Mouse (Mus musculus): ENCODE data around the gene Dtx4. TPM values are rescaled to one million over a fixed set of nuclear protein-coding genes. Genes with fewer than 3 reads are reported as not detected.
A peak's percentile ranks its signal among the peaks of the same experiment; 100 is the strongest.

Gene Dtx4
- polyA plus RNA-seq, 1 experiment from 2014 or later: 2.1 TPM

GRCm38 (mm10) chr19:12485631-12486030 lies 15.6 kb downstream of the Dtx4 start:
- no peak for TF ChIP-seq CTCF (IDR thresholded peaks at IDR 0.05; ENCODE audit: low read depth)
- no peak for TF ChIP-seq EP300 (IDR thresholded peaks at IDR 0.05; ENCODE audit: low read depth)
- peaks cover 6% of the 10 kb centered on the region for H3K36me3 ChIP-seq (replicated peaks; ENCODE audit: insufficient read depth, low read length)
- H3K4me1 ChIP-seq (ENCODE audit: insufficient read depth): peaks cover 38% of the 10 kb centered on the region
- no peaks in the 10 kb centered on the region for H3K27me3 ChIP-seq (ENCODE audit: insufficient read depth, low read length)
- H3K4me3 ChIP-seq (ENCODE audit: low read depth, low read length): no peak overlapping the region
- peak overlapping the region; percentile 95; the same call in 1 of the 2 replicates for H3K27ac ChIP-seq (ENCODE audit: low read depth)
- DNase-seq (no peak), ATAC-seq (no peak)
- no peak overlapping the region for H3K9ac ChIP-seq (replicated peaks)
- no peak overlapping the region for H3K4me2 ChIP-seq (ENCODE audit: low read depth, low read length)
- no peaks in the 10 kb centered on the region for H3K9me3 ChIP-seq (ENCODE audit: low read length)
- WGBS (ENCODE audit: insufficient replicate concordance): 77% methylated on average over 3 of the region's 3 CpGs

- Histone ChIP-seq H3K9ac (replicated peaks) (no peak overlapping the region), H3K4me2 (ENCODE audit: low read depth, low read length) (no peak overlapping the region), H3K9me3 (ENCODE audit: low read length) (no peaks in the 10 kb centered on the region), H3K4me3 (ENCODE audit: low read depth, low read length) (no peak overlapping the region), H3K27ac (ENCODE audit: low read depth) (no peak overlapping the region), H3K36me3 (replicated peaks; ENCODE audit: insufficient read depth, low read length) (peaks cover 4% of the 10 kb centered on the region; the same call in 1 of the 2 replicates), H3K27me3 (ENCODE audit: insufficient read depth, low read length) (no peaks in the 10 kb centered on the region), H3K4me1 (ENCODE audit: insufficient read depth) (peaks cover 38% of the 10 kb centered on the region)
- WGBS (ENCODE audit: insufficient replicate concordance): 83% methylated on average over 13 of the region's 13 CpGs
- no peak for ATAC-seq
- DNase-seq: no peak
- TF ChIP-seq EP300 (IDR thresholded peaks at IDR 0.05; ENCODE audit: low read depth) (no peak), CTCF (IDR thresholded peaks at IDR 0.05; ENCODE audit: low read depth) (no peak)
Measured at GRCm38 (mm10) chr19:12485223-12485622, 16.0 kb downstream of the Dtx4 start.

DNA sequence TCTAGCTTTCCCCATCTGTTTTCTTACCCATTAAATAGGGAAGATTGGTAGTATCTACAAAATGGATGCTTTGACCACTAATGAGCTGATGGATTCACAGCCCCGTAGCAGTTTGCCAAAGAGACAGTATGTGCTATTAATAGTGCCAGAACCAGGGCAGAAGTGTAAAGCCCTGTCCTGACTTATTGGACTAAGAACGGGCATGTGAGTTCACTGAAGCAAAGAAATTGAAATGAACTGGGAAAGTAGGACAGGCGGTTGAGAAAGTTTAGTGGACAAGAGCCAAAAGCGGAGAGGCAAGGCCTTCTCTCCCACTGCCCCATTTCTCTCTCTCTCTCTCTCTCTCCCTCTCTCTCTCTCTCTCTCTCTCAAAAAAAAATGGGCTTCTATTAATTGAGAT lies 17.0 kb downstream of the Dtx4 start:
- peaks cover 32% of the 10 kb centered on the region for H3K4me1 ChIP-seq (ENCODE audit: insufficient read depth)
- no peaks in the 10 kb centered on the region for H3K27me3 ChIP-seq (ENCODE audit: insufficient read depth, low read length)
- H3K4me2 ChIP-seq (ENCODE audit: low read depth, low read length): no peak overlapping the region
- no peak for TF ChIP-seq CTCF (IDR thresholded peaks at IDR 0.05; ENCODE audit: low read depth)
- TF ChIP-seq EP300 (IDR thresholded peaks at IDR 0.05; ENCODE audit: low read depth): 0 out of 2 replicates have a peak, but pooled peaks have one; percentile 3
- no peaks in the 10 kb centered on the region for H3K9me3 ChIP-seq (ENCODE audit: low read length)
- no peak for ATAC-seq
- 58% methylated on average over 4 of the region's 4 CpGs for WGBS (ENCODE audit: insufficient replicate concordance)
- peaks cover 9% of the 10 kb centered on the region for H3K36me3 ChIP-seq (replicated peaks; ENCODE audit: insufficient read depth, low read length)
- DNase-seq: no peak
- no peak overlapping the region for H3K9ac ChIP-seq (replicated peaks)
- H3K27ac ChIP-seq (ENCODE audit: low read depth): peak overlapping the region; percentile 55
- no peak overlapping the region for H3K4me3 ChIP-seq (ENCODE audit: low read depth, low read length)

GRCm38 (mm10) chr19:12483782-12484181 lies 17.5 kb downstream of the Dtx4 start:
- no peak overlapping the region for H3K9ac ChIP-seq (replicated peaks)
- no peak for DNase-seq
- 40% methylated on average over 4 of the region's 4 CpGs for WGBS (ENCODE audit: insufficient replicate concordance)
- TF ChIP-seq EP300 (IDR thresholded peaks at IDR 0.05; ENCODE audit: low read depth): 0 out of 2 replicates have a peak, but pooled peaks have one; percentile 7
- no peak for TF ChIP-seq CTCF (IDR thresholded peaks at IDR 0.05; ENCODE audit: low read depth)
- peaks cover 9% of the 10 kb centered on the region for H3K36me3 ChIP-seq (replicated peaks; ENCODE audit: insufficient read depth, low read length)
- peak overlapping the region; percentile 55 for H3K27ac ChIP-seq (ENCODE audit: low read depth)
- H3K9me3 ChIP-seq (ENCODE audit: low read length): no peaks in the 10 kb centered on the region
- no peak for ATAC-seq
- no peaks in the 10 kb centered on the region for H3K27me3 ChIP-seq (ENCODE audit: insufficient read depth, low read length)
- peaks cover 32% of the 10 kb centered on the region for H3K4me1 ChIP-seq (ENCODE audit: insufficient read depth)
- H3K4me2 ChIP-seq (ENCODE audit: low read depth, low read length): no peak overlapping the region
- H3K4me3 ChIP-seq (ENCODE audit: low read depth, low read length): no peak overlapping the region

GRCm38 (mm10) chr19:12478369-12478768 lies 22.9 kb downstream of the Dtx4 start:
- DNase-seq (no peak), ATAC-seq (no peak)
- Histone ChIP-seq H3K27me3 (ENCODE audit: insufficient read depth, low read length) (no peaks in the 10 kb centered on the region), H3K36me3 (replicated peaks; ENCODE audit: insufficient read depth, low read length) (peaks cover 15% of the 10 kb centered on the region), H3K4me2 (ENCODE audit: low read depth, low read length) (no peak overlapping the region), H3K9me3 (ENCODE audit: low read length) (no peaks in the 10 kb centered on the region), H3K9ac (replicated peaks) (no peak overlapping the region), H3K4me3 (ENCODE audit: low read depth, low read length) (no peak overlapping the region), H3K4me1 (ENCODE audit: insufficient read depth) (peaks cover under 1% of the 10 kb centered on the region), H3K27ac (ENCODE audit: low read depth) (no peak overlapping the region)
- TF ChIP-seq CTCF (IDR thresholded peaks at IDR 0.05; ENCODE audit: low read depth) (no peak), EP300 (IDR thresholded peaks at IDR 0.05; ENCODE audit: low read depth) (no peak)
- WGBS (ENCODE audit: insufficient replicate concordance): 63% methylated on average over 6 of the region's 6 CpGs

- Histone ChIP-seq H3K36me3 (replicated peaks; ENCODE audit: insufficient read depth, low read length) (peaks cover 15% of the 10 kb centered on the region), H3K27me3 (ENCODE audit: insufficient read depth, low read length) (no peaks in the 10 kb centered on the region), H3K4me3 (ENCODE audit: low read depth, low read length) (no peak overlapping the region), H3K9ac (replicated peaks) (no peak overlapping the region), H3K27ac (ENCODE audit: low read depth) (0 out of 2 replicates have a peak overlapping the region, but pooled peaks have one; percentile 2), H3K4me1 (ENCODE audit: insufficient read depth) (peaks cover 2% of the 10 kb centered on the region), H3K4me2 (ENCODE audit: low read depth, low read length) (no peak overlapping the region), H3K9me3 (ENCODE audit: low read length) (no peaks in the 10 kb centered on the region)
- DNase-seq: no peak
- 42% methylated on average over 5 of the region's 5 CpGs for WGBS (ENCODE audit: insufficient replicate concordance)
- ATAC-seq: no peak
- TF ChIP-seq EP300 (IDR thresholded peaks at IDR 0.05; ENCODE audit: low read depth) (no peak), CTCF (IDR thresholded peaks at IDR 0.05; ENCODE audit: low read depth) (no peak)
Measured at GRCm38 (mm10) chr19:12476721-12477270, 24.5 kb downstream of the Dtx4 start.
